Mouse (Mus musculus) limb, embryonic 13.5 days (tissue): ENCODE results near the gene Ntn5. TPM values are rescaled to one million over a fixed set of nuclear protein-coding genes. Genes with fewer than 3 reads are reported as not detected.

Source experiments
- ATAC-seq: fragments of 200-750 bp; cut with Nextera tagmentation; 2 replicates; pipeline ENCODE4 v1.8.0; 2017; ENCODE audit warnings: low read depth, moderate number of reproducible peaks, moderate TSS enrichment; ENCODE audit not compliant: low FRiP score
- H3K27ac ChIP-seq: fragments of 300-500 bp; sonication (generic); 2 replicates; pipeline ENCODE4 v1.5.1; 2015; ENCODE audit warnings: inconsistent platforms, mild to moderate bottlenecking, moderate library complexity
- H3K27me3 ChIP-seq: fragments of 300-500 bp; sonication (generic); 2 replicates; pipeline ENCODE4 v1.6.1; 2015; ENCODE audit warnings: mild to moderate bottlenecking, inconsistent platforms
- H3K36me3 ChIP-seq: fragments of 300-500 bp; sonication (generic); 2 replicates; pipeline ENCODE4 v1.6.1; 2015; ENCODE audit warnings: inconsistent platforms, mild to moderate bottlenecking, moderate library complexity
- H3K4me1 ChIP-seq: fragments of 300-500 bp; sonication (generic); 2 replicates; pipeline ENCODE4 v1.6.1; 2015; ENCODE audit warnings: inconsistent platforms
- H3K4me2 ChIP-seq: fragments of 300-500 bp; sonication (generic); replicated peaks from 2 replicates; pipeline ENCODE4 v1.6.1; 2015; ENCODE audit warnings: inconsistent platforms, mild to moderate bottlenecking, moderate library complexity
- H3K4me3 ChIP-seq: fragments of 300-500 bp; sonication (generic); 2 replicates; pipeline ENCODE4 v1.5.1; 2015; ENCODE audit warnings: moderate library complexity, mild to moderate bottlenecking, inconsistent platforms
- H3K9ac ChIP-seq: fragments of 300-500 bp; sonication (generic); 2 replicates; pipeline ENCODE4 v1.6.1; 2015; ENCODE audit warnings: mild to moderate bottlenecking, inconsistent platforms
- H3K9me3 ChIP-seq: fragments of 300-500 bp; sonication (generic); 2 replicates; pipeline ENCODE4 v1.6.1; 2016; ENCODE audit warnings: inconsistent platforms
- WGBS: fragments of 180-500 bp; shearing (Covaris S2); methylation state at CpG from one replicate; pipeline ENCODE4 v1.1.7; 2015; 5-methylcytosine and 5-hydroxymethylcytosine counted together
- polyA plus RNA-seq: library from polyadenylated mRNA; unstranded; fragments of >200 nt; fragmentation: Nextera tagmentation; extraction: Ambion mirVana; gene quantifications from 2 replicates; pipeline ENCODE4 v1.2.1, GENCODE M21; 2015

The Ntn5 gene
- polyA plus RNA-seq, 1 experiment from 2014 or later, result 0.23 TPM

- Histone ChIP-seq H3K36me3 (peaks cover 46% of the 10 kb centered on the region), H3K9me3 (no peaks in the 10 kb centered on the region), H3K4me1 (peaks cover 52% of the 10 kb centered on the region), H3K27ac (peak within 1 kb of the TSS; percentile 93), H3K4me3 (peak within 1 kb of the TSS; percentile 94), H3K4me2 (peak within 1 kb of the TSS; percentile 94), H3K27me3 (no peaks in the 10 kb centered on the region), H3K9ac (peak within 1 kb of the TSS; percentile 99)
- ATAC-seq, result peak; percentile 75
- whole genome bisulfite sequencing, result under 1% methylated on average over 41 of the region's 41 CpGs
Observed at GRCm38 (mm10) chr7:45717918-45718297, 34.1 kb downstream of the Ntn5 start, which contains the start of gene Sphk2. Gene Sphk2, minus strand, starts transcription at chr7:45718002.

GRCm38 (mm10) chr7:45718331-45718730, 34.5 kb downstream of the Ntn5 start:
- peaks cover 46% of the 10 kb centered on the region for H3K36me3 ChIP-seq
- WGBS, result under 1% methylated on average over 20 of the region's 20 CpGs
- peaks cover 52% of the 10 kb centered on the region for H3K4me1 ChIP-seq
- peak overlapping the region; percentile 93 for H3K27ac ChIP-seq
- H3K27me3 ChIP-seq, result no peaks in the 10 kb centered on the region
- ATAC-seq, result no peak
- H3K9me3 ChIP-seq, result no peaks in the 10 kb centered on the region
- peak overlapping the region; percentile 99 for H3K9ac ChIP-seq
- H3K4me2 ChIP-seq, result peak overlapping the region; percentile 87
- H3K4me3 ChIP-seq, result peak overlapping the region; percentile 94

- Histone ChIP-seq H3K4me3 (peak overlapping the region; percentile 94), H3K4me1 (peaks cover 49% of the 10 kb centered on the region), H3K9me3 (no peaks in the 10 kb centered on the region), H3K36me3 (peaks cover 52% of the 10 kb centered on the region), H3K4me2 (peak overlapping the region; percentile 87), H3K9ac (peak overlapping the region; percentile 99), H3K27me3 (no peaks in the 10 kb centered on the region), H3K27ac (no peak overlapping the region)
- 77% methylated on average over 10 of the region's 10 CpGs for WGBS
- ATAC-seq, result no peak
Observed at GRCm38 (mm10) chr7:45719180-45719579, 35.4 kb downstream of the Ntn5 start.

GRCm38 (mm10) chr7:45719738-45720412, 36.1 kb downstream of the Ntn5 start:
- H3K4me2 ChIP-seq, result peak overlapping the region; percentile 87
- H3K4me3 ChIP-seq, result peak overlapping the region; percentile 94; the same call in 1 of the 2 replicates
- no peak overlapping the region for H3K27ac ChIP-seq
- peak overlapping the region; percentile 99; the same call in 1 of the 2 replicates for H3K9ac ChIP-seq
- H3K27me3 ChIP-seq, result no peaks in the 10 kb centered on the region
- no peak for ATAC-seq
- H3K9me3 ChIP-seq, result no peaks in the 10 kb centered on the region
- H3K4me1 ChIP-seq, result peaks cover 43% of the 10 kb centered on the region
- 88% methylated on average over 16 of the region's 16 CpGs for WGBS
- peaks cover 59% of the 10 kb centered on the region for H3K36me3 ChIP-seq

- no peak for ATAC-seq
- Histone ChIP-seq H3K4me3 (no peak within 1 kb of the TSS), H3K9me3 (no peaks in the 10 kb centered on the region), H3K27me3 (no peaks in the 10 kb centered on the region), H3K4me2 (peak within 1 kb of the TSS; percentile 87; the same call in 1 of the 2 replicates), H3K4me1 (peaks cover 40% of the 10 kb centered on the region), H3K9ac (peak within 1 kb of the TSS; percentile 99; the same call in 1 of the 2 replicates), H3K36me3 (peaks cover 66% of the 10 kb centered on the region), H3K27ac (no peak within 1 kb of the TSS; the same call in 1 of the 2 replicates)
- 80% methylated on average over 14 of the region's 14 CpGs for WGBS
Observed at GRCm38 (mm10) chr7:45720413-45721233, 36.8 kb downstream of the Ntn5 start, which contains the start of gene Fam83e. Gene Fam83e, plus strand, starts transcription at chr7:45721212.

GRCm38 (mm10) chr7:45721234-45721571, 37.4 kb downstream of the Ntn5 start:
- no peak overlapping the region for H3K4me2 ChIP-seq
- no peaks in the 10 kb centered on the region for H3K9me3 ChIP-seq
- peaks cover 34% of the 10 kb centered on the region for H3K4me1 ChIP-seq
- H3K36me3 ChIP-seq, result peaks cover 72% of the 10 kb centered on the region
- no peaks in the 10 kb centered on the region for H3K27me3 ChIP-seq
- H3K9ac ChIP-seq, result no peak overlapping the region; the same call in 1 of the 2 replicates
- no peak for ATAC-seq
- H3K4me3 ChIP-seq, result no peak overlapping the region
- no peak overlapping the region; the same call in 1 of the 2 replicates for H3K27ac ChIP-seq
- 85% methylated on average over 7 of the region's 7 CpGs for WGBS

- Histone ChIP-seq H3K9ac (no peak overlapping the region), H3K36me3 (peaks cover 78% of the 10 kb centered on the region), H3K9me3 (no peaks in the 10 kb centered on the region), H3K4me3 (no peak overlapping the region), H3K4me1 (peaks cover 28% of the 10 kb centered on the region), H3K27me3 (no peaks in the 10 kb centered on the region), H3K27ac (no peak overlapping the region; the same call in 1 of the 2 replicates), H3K4me2 (no peak overlapping the region)
- no peak for ATAC-seq
- 56% methylated on average over 13 of the region's 13 CpGs for WGBS
Observed at GRCm38 (mm10) chr7:45721642-45722347, 38.0 kb downstream of the Ntn5 start.

- Histone ChIP-seq H3K27ac (no peak overlapping the region; the same call in 1 of the 2 replicates), H3K4me1 (peaks cover 23% of the 10 kb centered on the region), H3K36me3 (peaks cover 83% of the 10 kb centered on the region), H3K27me3 (no peaks in the 10 kb centered on the region), H3K9me3 (no peaks in the 10 kb centered on the region), H3K9ac (no peak overlapping the region), H3K4me2 (no peak overlapping the region), H3K4me3 (no peak overlapping the region)
- WGBS, result 75% methylated on average over 13 of the region's 13 CpGs
- no peak for ATAC-seq
Observed at GRCm38 (mm10) chr7:45722348-45722713, 38.5 kb downstream of the Ntn5 start.

- Histone ChIP-seq H3K9ac (no peak overlapping the region), H3K27ac (no peak overlapping the region), H3K27me3 (no peaks in the 10 kb centered on the region), H3K4me3 (no peak overlapping the region), H3K4me2 (no peak overlapping the region), H3K36me3 (peaks cover 90% of the 10 kb centered on the region), H3K9me3 (no peaks in the 10 kb centered on the region), H3K4me1 (peaks cover 23% of the 10 kb centered on the region)
- 90% methylated on average over 4 of the region's 4 CpGs for WGBS
- no peak for ATAC-seq
Observed at GRCm38 (mm10) chr7:45723301-45723700, 39.5 kb downstream of the Ntn5 start.

- Histone ChIP-seq H3K36me3 (peaks cover 93% of the 10 kb centered on the region), H3K9ac (no peak overlapping the region), H3K27me3 (no peaks in the 10 kb centered on the region), H3K9me3 (no peaks in the 10 kb centered on the region), H3K4me1 (peaks cover 22% of the 10 kb centered on the region), H3K27ac (no peak overlapping the region), H3K4me3 (no peak overlapping the region), H3K4me2 (no peak overlapping the region)
- no peak for ATAC-seq
- 94% methylated on average over 14 of the region's 14 CpGs for WGBS
Observed at GRCm38 (mm10) chr7:45723781-45724180, 40.0 kb downstream of the Ntn5 start.

- Histone ChIP-seq H3K27ac (no peak overlapping the region), H3K4me1 (peaks cover 8% of the 10 kb centered on the region; the same call in 1 of the 2 replicates), H3K27me3 (no peaks in the 10 kb centered on the region), H3K4me3 (no peak overlapping the region), H3K9ac (no peak overlapping the region; the same call in 1 of the 2 replicates), H3K4me2 (no peak overlapping the region), H3K36me3 (peaks cover 89% of the 10 kb centered on the region), H3K9me3 (no peaks in the 10 kb centered on the region)
- no peak for ATAC-seq
- WGBS, result 91% methylated on average over 9 of the region's 9 CpGs
Observed at GRCm38 (mm10) chr7:45725151-45725550, 41.3 kb downstream of the Ntn5 start.

GRCm38 (mm10) chr7:45725713-45726112, 41.9 kb downstream of the Ntn5 start, which contains the start of gene Spaca4:
Gene Spaca4, minus strand, starts transcription at chr7:45725813.
- Histone ChIP-seq H3K4me3 (no peak within 1 kb of the TSS), H3K9me3 (no peaks in the 10 kb centered on the region), H3K36me3 (peaks cover 83% of the 10 kb centered on the region), H3K27ac (no peak within 1 kb of the TSS), H3K9ac (no peak within 1 kb of the TSS; the same call in 1 of the 2 replicates), H3K4me2 (no peak within 1 kb of the TSS), H3K4me1 (peaks cover 9% of the 10 kb centered on the region), H3K27me3 (no peaks in the 10 kb centered on the region)
- no peak for ATAC-seq
- whole genome bisulfite sequencing, result 91% methylated on average over 11 of the region's 11 CpGs
